Mouse (Mus musculus) megakaryocyte-erythroid progenitor cell, adult 5-6 weeks (primary cell): ENCODE data around the gene Pde6c. TPM values are rescaled to one million over a fixed set of nuclear protein-coding genes. Genes with fewer than 3 reads are reported as not detected.

Experiments used
- ATAC-seq: replicated peaks from 2 replicates; pipeline ENCODE4 v1.8.0; 2016; ENCODE audit warnings: mild to moderate bottlenecking, inconsistent platforms; ENCODE audit not compliant: severe bottlenecking, poor library complexity, low FRiP score, low TSS enrichment
- total RNA-seq, 2 experiments: library from RNA; stranded (forward) in 1 of 2; stranded (reverse) in 1 of 2; fragments of 200-1000, 215-1000 nt in 1 of 2; fragments of >200 nt in 1 of 2; fragmentation: Nextera tagmentation in 1 of 2; gene quantifications; 2 replicates each; pipeline ENCODE4 v1.2.3; 2014 to 2017

Pde6c gene
- total RNA-seq, 2 experiments from 2014 or later, result not detected

DNA sequence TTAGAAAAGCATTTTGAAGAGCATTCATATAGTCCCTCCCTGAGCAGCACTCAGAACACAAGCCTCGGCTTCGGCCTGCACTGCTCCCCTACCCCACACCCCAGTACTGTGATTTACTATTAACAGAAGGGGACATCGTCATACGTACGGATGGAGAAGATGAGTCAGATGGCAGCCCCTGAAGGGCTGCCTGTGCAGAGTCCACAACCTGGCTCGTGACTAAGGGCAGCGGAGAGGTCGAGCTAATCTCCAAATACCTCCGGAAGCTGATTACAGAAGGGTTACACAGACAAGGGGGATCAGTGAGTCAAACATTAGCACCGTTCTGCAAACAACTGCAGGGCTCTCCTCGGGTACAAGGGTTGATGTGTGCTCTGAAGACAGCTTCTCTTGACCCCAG lies 1.4 kb downstream of the Pde6c start:
- ATAC-seq, result no peak

DNA sequence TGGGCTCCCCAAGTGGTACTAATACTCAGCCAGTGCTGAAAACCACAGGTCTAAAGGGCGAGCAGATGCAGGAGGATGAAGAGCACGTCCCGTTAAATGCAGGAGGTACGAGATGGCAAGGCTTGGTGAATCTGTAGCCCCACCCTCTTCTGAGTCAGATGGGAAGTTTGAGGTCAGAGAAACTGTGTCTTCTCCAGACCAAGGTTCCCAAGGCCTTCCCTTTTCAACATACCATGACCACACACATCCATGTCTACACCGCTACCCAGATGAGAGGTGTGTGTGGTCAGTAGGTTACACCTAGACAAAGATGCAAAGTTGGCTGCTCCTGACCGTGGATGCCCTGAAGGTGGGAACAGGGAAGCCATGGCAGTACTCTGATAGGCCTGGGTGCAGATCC lies 2.2 kb downstream of the Pde6c start:
- no peak for ATAC-seq

GRCm38 (mm10) chr19:38143540-38144271 lies 11.1 kb downstream of the Pde6c start:
- ATAC-seq, result no peak

GRCm38 (mm10) chr19:38156243-38156642 lies 23.7 kb downstream of the Pde6c start:
- ATAC-seq, result no peak

GRCm38 (mm10) chr19:38161648-38162354 lies 29.2 kb downstream of the Pde6c start:
- ATAC-seq, result no peak

DNA sequence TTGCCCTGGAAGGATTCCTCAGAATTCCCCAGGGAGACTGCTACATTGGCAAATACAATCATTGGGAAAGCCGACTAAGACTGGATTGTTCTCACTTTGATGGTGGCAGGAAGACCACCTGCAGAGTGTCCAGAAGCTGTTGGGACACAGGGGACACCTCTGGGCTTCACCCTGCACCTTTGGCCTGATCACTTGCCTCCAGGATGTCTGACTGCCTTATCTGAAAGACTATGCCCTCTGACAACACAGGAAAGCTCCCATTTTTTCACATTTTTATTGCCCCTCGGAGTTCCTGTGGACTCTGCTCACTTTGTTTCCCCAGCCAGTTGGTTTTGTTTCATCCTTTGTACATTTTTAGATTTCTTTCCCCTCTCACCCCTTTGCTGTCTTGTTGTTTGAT lies 32.1 kb downstream of the Pde6c start:
- no peak for ATAC-seq

- ATAC-seq, result no peak
Measured at GRCm38 (mm10) chr19:38179675-38180074, 47.1 kb downstream of the Pde6c start.

DNA sequence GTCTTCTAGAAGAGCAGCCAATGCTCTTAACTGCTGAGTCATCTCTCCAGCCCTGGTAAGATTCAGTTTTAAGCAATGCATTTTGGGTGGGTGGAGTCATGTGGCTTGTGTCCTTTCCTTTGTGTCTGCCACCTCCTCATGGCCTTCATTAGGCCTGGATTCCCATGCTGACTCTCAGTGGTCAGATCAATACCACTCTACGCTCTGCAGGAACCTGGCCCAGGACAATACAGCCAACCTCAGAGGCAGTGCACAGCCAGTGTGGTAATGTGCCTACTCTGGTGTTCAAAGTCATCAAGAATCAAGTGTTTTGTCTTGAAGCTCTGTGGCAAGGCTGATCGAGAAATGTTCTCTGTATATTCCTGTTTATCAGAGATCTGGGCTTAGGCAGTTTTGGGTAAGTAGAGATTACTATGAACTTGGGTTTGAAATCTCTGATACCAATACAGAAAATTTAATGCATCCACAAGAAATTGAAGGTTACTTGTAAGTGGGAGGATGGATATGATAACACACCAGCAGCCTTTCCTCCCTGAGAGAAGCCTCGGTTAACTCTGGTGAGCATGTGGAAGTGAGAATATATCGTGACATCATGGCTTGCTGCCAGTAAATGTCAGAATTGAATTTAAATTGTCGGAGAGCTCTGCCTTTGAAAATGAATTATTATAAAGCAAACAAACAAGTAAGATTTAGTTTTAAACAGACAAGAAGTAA lies 54.2 kb downstream of the Pde6c start:
- no peak for ATAC-seq

GRCm38 (mm10) chr19:38187345-38187680 lies 54.7 kb downstream of the Pde6c start:
- ATAC-seq, result no peak

DNA sequence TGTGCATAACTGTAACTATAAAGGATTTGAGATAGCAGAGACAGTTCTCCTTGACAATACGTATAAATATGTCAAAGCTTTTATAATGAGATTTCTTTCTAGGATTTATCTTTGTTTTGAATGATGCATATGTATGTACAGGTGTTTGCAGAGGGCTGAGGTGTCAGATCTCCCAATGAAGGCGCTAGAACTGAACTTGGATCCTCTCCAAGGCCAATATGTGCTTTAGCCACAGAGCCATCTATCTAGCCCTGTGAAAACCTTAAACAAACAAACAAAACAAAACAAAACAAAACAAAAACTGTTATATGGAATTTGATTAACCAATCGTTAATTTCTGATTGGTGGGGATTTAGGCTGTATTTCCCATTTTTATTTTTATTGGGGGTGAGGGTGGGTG lies 58.0 kb downstream of the Pde6c start:
- no peak for ATAC-seq

- no peak for ATAC-seq
Measured at GRCm38 (mm10) chr19:38191446-38191845, 58.9 kb downstream of the Pde6c start.

- ATAC-seq, result no peak
Measured at GRCm38 (mm10) chr19:38195245-38195644, 62.7 kb downstream of the Pde6c start.

DNA sequence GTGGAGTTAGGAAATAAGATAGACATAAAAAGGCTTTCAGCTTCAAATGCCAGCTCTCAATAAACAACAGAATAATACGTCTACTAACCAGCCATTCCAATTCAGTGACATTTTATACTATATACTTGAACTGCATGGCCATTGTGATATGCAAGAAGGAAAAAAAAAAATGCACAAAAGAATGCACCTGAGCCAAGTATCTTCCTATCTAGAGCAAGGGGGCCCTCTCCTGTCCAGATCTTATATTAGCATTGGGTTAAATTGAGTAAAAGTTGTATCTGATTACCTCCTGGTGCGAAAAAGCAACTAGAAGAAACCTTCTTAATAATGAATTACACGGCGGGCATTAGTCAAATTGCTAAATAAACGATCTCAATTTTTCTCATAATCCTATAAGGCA lies 66.2 kb downstream of the Pde6c start:
- ATAC-seq, result no peak

DNA sequence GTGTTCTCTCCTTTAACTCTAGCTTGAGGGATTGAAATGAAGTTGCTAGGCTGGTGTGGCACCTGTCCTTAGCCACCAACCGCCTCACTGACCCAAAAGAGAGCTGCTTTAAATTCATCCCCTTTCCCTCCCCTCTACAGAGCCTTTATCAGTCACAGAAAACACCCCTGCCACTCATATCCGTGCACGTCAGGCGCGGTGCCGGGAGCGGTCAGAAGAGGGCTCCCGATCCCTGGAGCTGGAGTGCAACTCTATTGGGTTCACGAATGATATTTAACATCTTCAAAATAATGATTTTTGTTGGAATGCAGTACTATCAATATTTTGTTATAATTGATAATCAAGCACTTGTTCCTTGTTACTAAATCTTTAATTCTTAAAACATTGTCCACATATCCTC lies 74.1 kb downstream of the Pde6c start:
- ATAC-seq, result no peak

DNA sequence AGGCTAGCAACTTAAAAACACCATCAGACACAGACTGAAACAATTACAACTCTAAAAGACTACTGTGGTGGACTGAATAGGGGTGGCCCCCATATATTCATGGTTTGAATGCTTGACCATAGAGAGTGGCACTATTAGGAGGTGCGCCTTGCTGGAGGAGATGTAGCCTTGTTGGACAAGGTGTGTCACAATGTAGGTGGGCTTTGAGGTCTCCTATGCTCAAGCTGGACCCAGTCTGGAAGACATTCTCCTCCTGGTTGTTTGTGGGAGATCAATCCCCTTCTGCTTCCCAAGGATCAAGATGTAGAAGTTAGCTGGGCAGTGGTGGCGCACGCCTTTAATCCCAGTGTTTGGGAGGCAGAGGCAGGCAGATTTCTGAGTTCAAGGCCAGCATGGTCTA lies 85.1 kb downstream of the Pde6c start:
- ATAC-seq, result no peak

DNA sequence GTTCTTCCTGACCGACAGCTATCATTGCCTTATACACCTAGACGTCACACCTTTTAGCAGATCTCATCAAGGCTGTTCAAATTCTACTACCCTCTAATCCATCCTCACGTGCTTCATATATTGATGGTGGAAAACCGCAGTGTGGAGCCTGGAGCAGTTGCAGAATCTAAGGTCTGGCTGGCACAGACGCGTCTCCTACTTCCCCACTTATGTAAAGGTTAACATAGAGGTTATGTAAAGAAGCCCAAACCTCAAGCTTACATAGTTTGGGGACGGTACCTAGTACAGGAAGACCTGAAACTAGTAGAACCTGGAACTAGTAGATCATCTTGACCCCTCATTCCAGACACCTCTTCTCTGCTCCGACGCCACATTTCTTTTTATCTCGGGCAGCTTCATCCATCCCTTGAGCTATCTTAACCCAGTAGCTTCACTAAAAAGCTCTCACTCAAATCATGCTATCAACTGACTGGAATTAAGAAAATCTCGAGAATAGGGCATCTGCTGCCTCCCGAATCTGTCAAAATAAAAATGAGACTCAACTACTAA lies 90.8 kb downstream of the Pde6c start:
- peak; percentile 31; the same call in 1 of the 2 replicates for ATAC-seq

GRCm38 (mm10) chr19:38223905-38224684 lies 91.5 kb downstream of the Pde6c start, which contains the start of gene Fra10ac1:
Fra10ac1 (minus strand) TSS chr19:38224156.
- ATAC-seq, result peak; percentile 98

GRCm38 (mm10) chr19:38224685-38225060 lies 92.1 kb downstream of the Pde6c start:
- ATAC-seq, result no peak

DNA sequence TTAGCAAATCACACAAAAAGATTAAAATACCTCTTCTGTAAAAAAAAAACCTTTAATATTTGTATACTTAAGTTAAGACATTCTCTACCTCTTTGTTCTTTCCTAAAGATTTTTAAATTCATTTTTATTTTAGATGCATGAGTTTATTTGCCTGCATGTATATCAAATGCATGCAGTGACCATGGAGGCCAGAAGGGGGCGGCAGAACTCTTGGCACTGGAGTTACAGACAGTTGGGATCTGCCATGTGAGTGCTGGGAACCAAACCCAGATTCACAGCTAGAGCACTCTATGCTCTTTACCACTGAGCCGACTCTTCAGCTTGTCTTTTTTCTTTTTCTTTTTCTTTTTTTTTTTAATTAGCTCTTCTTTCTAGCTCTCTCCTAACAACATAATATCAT lies 96.1 kb downstream of the Pde6c start:
- no peak for ATAC-seq

- ATAC-seq, result no peak
Measured at GRCm38 (mm10) chr19:38232087-38232486, 99.5 kb downstream of the Pde6c start.
